Mouse (Mus musculus) embryo, embryonic 11 days (tissue): ENCODE data around the gene Cd40lg.
A peak's percentile ranks its signal among the peaks of the same experiment; 100 is the strongest.

Experiments
- DNase-seq: peaks from one replicate; pipeline ENCODE4 v3.0.0-alpha.2; 2015

Cd40lg gene

GRCm38 (mm10) chrX:57211876-57212275, at the start of gene Cd40lg:
TSS of gene Cd40lg (plus strand) at chrX:57212143.
- no peak for DNase-seq

- no peak for DNase-seq
These were observed 45.4 kb upstream of the Cd40lg start for GRCm38 (mm10) chrX:57166549-57166948.

GRCm38 (mm10) chrX:57171269-57171668, 40.7 kb upstream of the Cd40lg start:
- no peak for DNase-seq

- no peak for DNase-seq
These were observed 34.6 kb upstream of the Cd40lg start for GRCm38 (mm10) chrX:57177225-57177779.

- DNase-seq = no peak
These were observed 29.5 kb upstream of the Cd40lg start for GRCm38 (mm10) chrX:57182470-57182869.

GRCm38 (mm10) chrX:57183359-57183758, 28.6 kb upstream of the Cd40lg start:
- no peak for DNase-seq

GRCm38 (mm10) chrX:57187301-57187700, 24.6 kb upstream of the Cd40lg start:
- no peak for DNase-seq

- DNase-seq = no peak
These were observed 22.6 kb upstream of the Cd40lg start for GRCm38 (mm10) chrX:57189335-57189734.

GRCm38 (mm10) chrX:57196319-57196718, 15.6 kb upstream of the Cd40lg start:
- DNase-seq = no peak

- no peak for DNase-seq
These were observed 13.9 kb upstream of the Cd40lg start for GRCm38 (mm10) chrX:57198036-57198435.

- DNase-seq = no peak
These were observed 11.5 kb upstream of the Cd40lg start for GRCm38 (mm10) chrX:57200397-57200796.

- no peak for DNase-seq
These were observed 1.4 kb upstream of the Cd40lg start for GRCm38 (mm10) chrX:57210591-57210990.

- DNase-seq = no peak
These were observed 919 bp downstream of the Cd40lg start for GRCm38 (mm10) chrX:57212862-57213261.

GRCm38 (mm10) chrX:57215495-57215894, 3.6 kb downstream of the Cd40lg start:
- DNase-seq = no peak

GRCm38 (mm10) chrX:57216271-57216670, 4.3 kb downstream of the Cd40lg start:
- DNase-seq = no peak

GRCm38 (mm10) chrX:57219563-57219962, 7.6 kb downstream of the Cd40lg start:
- DNase-seq = no peak

- no peak for DNase-seq
These were observed 9.9 kb downstream of the Cd40lg start for GRCm38 (mm10) chrX:57221881-57222280.

- DNase-seq = no peak
These were observed 11.4 kb downstream of the Cd40lg start for GRCm38 (mm10) chrX:57223301-57223700.

GRCm38 (mm10) chrX:57228178-57228577, 16.2 kb downstream of the Cd40lg start:
- DNase-seq = no peak

- DNase-seq = no peak
These were observed 21.7 kb downstream of the Cd40lg start for GRCm38 (mm10) chrX:57233596-57233995.

GRCm38 (mm10) chrX:57235982-57236381, 24.0 kb downstream of the Cd40lg start:
- no peak for DNase-seq

- DNase-seq = no peak
These were observed 26.6 kb downstream of the Cd40lg start for GRCm38 (mm10) chrX:57238572-57238971.

GRCm38 (mm10) chrX:57253329-57254055, 41.5 kb downstream of the Cd40lg start:
- DNase-seq = no peak

- DNase-seq = peak; percentile 6
These were observed 48.8 kb downstream of the Cd40lg start for GRCm38 (mm10) chrX:57260744-57261143.

- DNase-seq = no peak
These were observed 51.6 kb downstream of the Cd40lg start for GRCm38 (mm10) chrX:57263515-57263914.
